Mouse (Mus musculus) ES-Bruce4 (cell line): ENCODE results near the gene Tert.

ENCODE experiments used
- CTCF ChIP-seq: IDR thresholded peaks from one replicate; pipeline ENCODE4 v1.8.1; 2011; ENCODE audit warnings: low read depth, low read length
- POLR2A ChIP-seq: IDR thresholded peaks from one replicate; pipeline ENCODE4 v1.8.1; 2011; ENCODE audit warnings: low read length; ENCODE audit not compliant: insufficient read depth

DNA sequence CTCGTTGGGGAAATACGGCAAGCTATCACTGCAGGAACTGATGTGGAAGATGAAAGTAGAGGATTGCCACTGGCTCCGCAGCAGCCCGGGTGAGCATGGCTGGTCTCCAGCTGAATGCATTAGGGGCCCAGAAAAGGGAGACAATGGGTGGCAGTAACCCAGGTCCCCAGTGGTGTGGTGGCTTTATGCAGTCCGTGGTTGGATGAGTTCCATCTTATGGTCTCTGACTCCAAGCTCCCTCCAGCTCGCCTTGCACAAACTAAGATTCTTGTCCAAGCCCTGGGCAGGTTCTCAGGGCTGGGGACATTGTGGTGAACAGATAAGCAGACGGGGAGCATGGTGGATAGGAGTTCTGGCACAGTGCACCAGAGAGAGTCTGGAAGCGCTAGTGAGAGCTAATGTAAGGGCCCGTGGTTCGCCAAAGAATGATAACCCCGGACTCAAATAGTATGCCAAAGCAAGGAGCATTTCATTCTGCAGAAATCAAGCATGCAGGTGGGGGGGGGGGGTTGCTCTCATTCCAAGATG, 1.9 kb downstream of the Tert start:
- no peak for TF ChIP-seq POLR2A
- TF ChIP-seq CTCF, result no peak
